Mouse (Mus musculus) frontal cortex, postnatal 10 days (tissue): ENCODE results near the gene Olfr715b.
"Not testable (repeated sequence)": the region's sequence is repeated elsewhere in the genome, so short reads cannot be mapped to it uniquely, and the experiment has no call there.

Source experiments
- DNase-seq, 2 experiments: peaks; one replicate each; pipeline ENCODE4 v3.0.0; 2022; ENCODE audit warnings: low spot score in 2 of 2, mixed read lengths in 1 of 2

Gene Olfr715b

GRCm38 (mm10) chr7:107110269-107110668, at the start of gene Olfr715b:
Olfr715b (minus strand) TSS chr7:107110369.
- not testable (repeated sequence) for DNase-seq

GRCm38 (mm10) chr7:107138027-107138426, 27.9 kb upstream of the Olfr715b start, which contains the start of gene Olfr716:
Olfr716 (plus strand) TSS chr7:107138327.
- DNase-seq: not testable (repeated sequence)

GRCm38 (mm10) chr7:107130983-107131382, 20.8 kb upstream of the Olfr715b start, which contains the start of gene Olfr715:
Olfr715 (minus strand) TSS chr7:107131083.
- not testable (repeated sequence) for DNase-seq

GRCm38 (mm10) chr7:107092920-107093319, 17.2 kb downstream of the Olfr715b start, which contains the start of gene Olfr17:
Olfr17 (plus strand) TSS chr7:107093220.
- DNase-seq: no peak

- no peak for DNase-seq
Observed at GRCm38 (mm10) chr7:107070681-107071080, 39.5 kb downstream of the Olfr715b start, which contains the start of gene Olfr714. Olfr714 (plus strand) TSS chr7:107070981.
